In genomic region chr13:70586969-70587368, GRCm38 (mm10) we compare ENCODE assay signal across 9 mouse cellular contexts. TPM values are rescaled to one million over a fixed set of nuclear protein-coding genes. Genes with fewer than 3 reads are reported as not detected.
A peak's percentile ranks its signal among the peaks of the same experiment; 100 is the strongest.
DNase-seq lines count a peak whose midpoint lies in the region; ATAC-seq and TF ChIP-seq lines count a peak whose summit lies in the region.
"Had no signal": no experiment of that assay in that cellular context is flagged by ENCODE, and none has a peak within 500 bp of the region (broad histone marks: within the 10 kb centered on the region; RNA-seq: fewer than 3 reads in every experiment).

No protein-coding gene starts in this region.

- H3K4me2 ChIP-seq in hindbrain, embryonic 14.5 days (replicated peaks) = no peak overlapping the region
- H3K4me2 ChIP-seq in midbrain, embryonic 12.5 days (replicated peaks) = no peak overlapping the region

- peak; percentile 48; the same call in 1 of the 2 replicates for TF ChIP-seq CTCF in lung, adult 2 months (IDR thresholded peaks at IDR 0.05; ENCODE audit: insufficient read depth, low read length)

- H3K27ac ChIP-seq in hindbrain, embryonic 14.5 days = no peak overlapping the region
- H3K27ac ChIP-seq in midbrain, embryonic 12.5 days (replicated peaks) = no peak overlapping the region

- peak; percentile 30 for DNase-seq in lung, adult 2 months
- DNase-seq in lung, postnatal 25 days (ENCODE audit: low spot score) = no peak
- DNase-seq in adrenal gland, adult 2 months = peak; percentile 48
- DNase-seq in embryo, embryonic 11.5 days (ENCODE audit: low read depth, low spot score) = peak; percentile 16
- DNase-seq in hindbrain, embryonic 14.5 days (ENCODE audit: low spot score) = peak; percentile 88
- DNase-seq in layer of hippocampus, postnatal 36 days = peak; percentile 51 to 59
- peak; percentile 42 for DNase-seq in thymus, postnatal 0 days (ENCODE audit: low spot score)

- ATAC-seq in hindbrain, embryonic 14.5 days (ENCODE audit: low FRiP score) = peak; percentile 68; the same call in 1 of the 2 replicates
- ATAC-seq in midbrain, embryonic 12.5 days (ENCODE audit: low FRiP score, low read depth) = peak; percentile 68; the same call in 1 of the 2 replicates

- 79% methylated on average over 2 of the region's 2 CpGs for WGBS in lung, adult 2 months
- WGBS in hindbrain, embryonic 14.5 days = 72% methylated on average over 2 of the region's 2 CpGs
- WGBS in midbrain, embryonic 12.5 days = 74% methylated on average over 2 of the region's 2 CpGs

- H3K36me3 ChIP-seq in hindbrain, embryonic 14.5 days (replicated peaks; ENCODE audit: control insufficient read depth, insufficient read depth) = peaks cover 61% of the 10 kb centered on the region
- peaks cover 35% of the 10 kb centered on the region for H3K36me3 ChIP-seq in midbrain, embryonic 12.5 days

- H3K9ac ChIP-seq in hindbrain, embryonic 14.5 days = no peak overlapping the region; the same call in 1 of the 2 replicates
- H3K9ac ChIP-seq in midbrain, embryonic 12.5 days (replicated peaks) = no peak overlapping the region

- no peaks in the 10 kb centered on the region for H3K9me3 ChIP-seq in hindbrain, embryonic 14.5 days (ENCODE audit: control insufficient read depth, low read length)
- H3K9me3 ChIP-seq in midbrain, embryonic 12.5 days = no peaks in the 10 kb centered on the region

- no peaks in the 10 kb centered on the region for H3K27me3 ChIP-seq in hindbrain, embryonic 14.5 days (ENCODE audit: control insufficient read depth, insufficient read depth, low read length)
- H3K27me3 ChIP-seq in midbrain, embryonic 12.5 days = no peaks in the 10 kb centered on the region

- H3K4me1 ChIP-seq in lung, adult 2 months (ENCODE audit: control insufficient read depth, insufficient read depth, low read length) = no peaks in the 10 kb centered on the region
- H3K4me1 ChIP-seq in hindbrain, embryonic 14.5 days (replicated peaks; ENCODE audit: control insufficient read depth, insufficient read depth, low read length) = no peaks in the 10 kb centered on the region
- H3K4me1 ChIP-seq in midbrain, embryonic 12.5 days = no peaks in the 10 kb centered on the region

- TF ChIP-seq POLR2A in lung, adult 2 months (IDR thresholded peaks at IDR 0.05; ENCODE audit: borderline replicate concordance, extremely low read depth, low read depth, low read length) = no peak

- no peak overlapping the region for H3K4me3 ChIP-seq in lung, adult 2 months (replicated peaks; ENCODE audit: extremely low read depth, low read depth, low read length)
- H3K4me3 ChIP-seq in hindbrain, embryonic 14.5 days (replicated peaks; ENCODE audit: low read length) = no peak overlapping the region
- no peak overlapping the region for H3K4me3 ChIP-seq in midbrain, embryonic 12.5 days
- H3K4me3 ChIP-seq: myocyte had no signal

RNA-seq across cellular contexts. Expression of gene Ice1, which starts 50.5 kb away (rescaled TPM):
- 20.0 and 25.6 TPM in 2 replicates for polyA plus RNA-seq in lung, adult 2 months (2012; rRNA removed)
- 10 to 100 TPM; 22.4 to 23.7 TPM for total RNA-seq in adrenal gland, adult 2 months (2021)
- 9.7 and 10.0 TPM in 2 replicates for polyA plus RNA-seq in adrenal gland, adult 2 months (2012; rRNA removed)
- polyA plus RNA-seq in hindbrain, embryonic 14.5 days (2014; fragmentation: Nextera tagmentation; extraction: Ambion mirVana) = 47.9 and 51.8 TPM in 2 replicates
- total RNA-seq in layer of hippocampus, postnatal 36 days (2021) = 10 to 100 TPM; 61.1 to 65.5 TPM
- 32.0 and 34.2 TPM in 2 replicates for polyA plus RNA-seq in midbrain, embryonic 12.5 days (2016; fragmentation: Nextera tagmentation; extraction: Ambion mirVana)
- 12.9 and 16.2 TPM in 2 replicates for polyA plus RNA-seq in thymus, postnatal 0 days (2015; fragmentation: Nextera tagmentation; extraction: Ambion mirVana)
